Comparison of ENCODE assay signal across 10 mouse cellular contexts in genomic region chr9:110084201-110084964, GRCm38 (mm10). TPM values are rescaled to one million over a fixed set of nuclear protein-coding genes. Genes with fewer than 3 reads are reported as not detected.
DNase-seq lines count a peak whose midpoint lies in the region; ATAC-seq and TF ChIP-seq lines count a peak whose summit lies in the region.
"Had no signal": no experiment of that assay in that cellular context is flagged by ENCODE, and none has a peak within 500 bp of the region (broad histone marks: within the 10 kb centered on the region; RNA-seq: fewer than 3 reads in every experiment).

No protein-coding gene starts in this region.

- no peaks in the 10 kb centered on the region for H3K9me3 ChIP-seq in forebrain, postnatal 0 days (ENCODE audit: low read length)
- no peaks in the 10 kb centered on the region for H3K9me3 ChIP-seq in forebrain, embryonic 15.5 days
- no peaks in the 10 kb centered on the region for H3K9me3 ChIP-seq in liver, embryonic 13.5 days (replicated peaks)
- no peaks in the 10 kb centered on the region for H3K9me3 ChIP-seq in liver, embryonic 11.5 days (ENCODE audit: control insufficient read depth, low read length)
- no peaks in the 10 kb centered on the region for H3K9me3 ChIP-seq in heart, embryonic 13.5 days
- no peaks in the 10 kb centered on the region for H3K9me3 ChIP-seq in neural tube, embryonic 13.5 days

- TF ChIP-seq CTCF in forebrain, postnatal 0 days (IDR thresholded peaks at IDR 0.05; ENCODE audit: low read depth): no peak

- no peaks in the 10 kb centered on the region for H3K4me1 ChIP-seq in forebrain, postnatal 0 days (ENCODE audit: insufficient read depth)
- no peaks in the 10 kb centered on the region for H3K4me1 ChIP-seq in forebrain, embryonic 15.5 days
- H3K4me1 ChIP-seq in liver, embryonic 13.5 days (replicated peaks): no peaks in the 10 kb centered on the region
- no peaks in the 10 kb centered on the region for H3K4me1 ChIP-seq in liver, embryonic 11.5 days (replicated peaks; ENCODE audit: control insufficient read depth, insufficient read depth, low read length)
- peaks cover 33% of the 10 kb centered on the region for H3K4me1 ChIP-seq in heart, embryonic 13.5 days
- H3K4me1 ChIP-seq in neural tube, embryonic 13.5 days (replicated peaks): peaks cover 3% of the 10 kb centered on the region; the same call in 1 of the 2 replicates

- ATAC-seq in forebrain, postnatal 0 days: peak; percentile 40
- ATAC-seq in forebrain, embryonic 15.5 days (replicated peaks): no peak
- ATAC-seq in liver, embryonic 13.5 days (ENCODE audit: low read depth): peak; percentile 22; the same call in 1 of the 2 replicates
- ATAC-seq in liver, embryonic 11.5 days (replicated peaks; ENCODE audit: low FRiP score): no peak
- no peak for ATAC-seq in heart, embryonic 13.5 days (ENCODE audit: extremely low read depth, insufficient number of reproducible peaks, low FRiP score, low TSS enrichment)
- ATAC-seq in neural tube, embryonic 13.5 days (ENCODE audit: low read depth): peak; percentile 16; the same call in 1 of the 2 replicates
- ATAC-seq in erythroblast, adult 5-6 weeks (replicated peaks; ENCODE audit: low FRiP score, poor library complexity, severe bottlenecking): no peak

- H3K9ac ChIP-seq in forebrain, postnatal 0 days: no peak overlapping the region
- no peak overlapping the region for H3K9ac ChIP-seq in forebrain, embryonic 15.5 days (replicated peaks)
- H3K9ac ChIP-seq in liver, embryonic 13.5 days: no peak overlapping the region
- H3K9ac ChIP-seq in liver, embryonic 11.5 days (ENCODE audit: low read depth, low read length): no peak overlapping the region
- H3K9ac ChIP-seq in heart, embryonic 13.5 days: no peak overlapping the region
- no peak overlapping the region for H3K9ac ChIP-seq in neural tube, embryonic 13.5 days

- H3K4me3 ChIP-seq in forebrain, postnatal 0 days (ENCODE audit: low read depth, low read length): no peak overlapping the region
- H3K4me3 ChIP-seq in forebrain, embryonic 15.5 days: no peak overlapping the region
- H3K4me3 ChIP-seq in liver, embryonic 13.5 days (replicated peaks): no peak overlapping the region
- no peak overlapping the region for H3K4me3 ChIP-seq in liver, embryonic 11.5 days (ENCODE audit: low read depth, low read length)
- no peak overlapping the region for H3K4me3 ChIP-seq in heart, embryonic 13.5 days
- no peak overlapping the region for H3K4me3 ChIP-seq in neural tube, embryonic 13.5 days

- DNase-seq in forebrain, postnatal 0 days: peak; percentile 11
- DNase-seq in liver, embryonic 13.5 days: no peak
- DNase-seq in liver, embryonic 11.5 days (ENCODE audit: low spot score): no peak
- no peak for DNase-seq in natural killer cell, adult 2 months (ENCODE audit: low spot score in 2 of 2)
- DNase-seq: adrenal gland, postnatal 36 days had no signal

- no peak overlapping the region for H3K4me2 ChIP-seq in forebrain, postnatal 0 days (ENCODE audit: low read depth)
- H3K4me2 ChIP-seq in forebrain, embryonic 15.5 days (replicated peaks): no peak overlapping the region
- H3K4me2 ChIP-seq in liver, embryonic 13.5 days: no peak overlapping the region
- no peak overlapping the region for H3K4me2 ChIP-seq in liver, embryonic 11.5 days
- no peak overlapping the region for H3K4me2 ChIP-seq in heart, embryonic 13.5 days
- no peak overlapping the region for H3K4me2 ChIP-seq in neural tube, embryonic 13.5 days

- H3K27ac ChIP-seq in forebrain, postnatal 0 days (ENCODE audit: low read depth, low read length): no peak overlapping the region
- no peak overlapping the region for H3K27ac ChIP-seq in forebrain, embryonic 15.5 days (replicated peaks)
- H3K27ac ChIP-seq in liver, embryonic 13.5 days: no peak overlapping the region
- no peak overlapping the region for H3K27ac ChIP-seq in liver, embryonic 11.5 days (ENCODE audit: low read depth, low read length)
- peak overlapping the region; percentile 59 for H3K27ac ChIP-seq in heart, embryonic 13.5 days (replicated peaks)
- peak overlapping the region; percentile 59; the same call in 1 of the 2 replicates for H3K27ac ChIP-seq in neural tube, embryonic 13.5 days (replicated peaks)

- WGBS in forebrain, postnatal 0 days: 88% methylated on average over 25 of the region's 25 CpGs
- 89% methylated on average over 25 of the region's 25 CpGs for WGBS in forebrain, embryonic 15.5 days
- 86% methylated on average over 25 of the region's 25 CpGs for WGBS in liver, embryonic 13.5 days (ENCODE audit: insufficient replicate concordance)
- 90% methylated on average over 25 of the region's 25 CpGs for WGBS in liver, embryonic 11.5 days
- WGBS in heart, embryonic 13.5 days: 79% methylated on average over 25 of the region's 25 CpGs
- WGBS in neural tube, embryonic 13.5 days: 69% methylated on average over 25 of the region's 25 CpGs

- no peaks in the 10 kb centered on the region for H3K27me3 ChIP-seq in forebrain, postnatal 0 days (ENCODE audit: insufficient read depth, low read length)
- H3K27me3 ChIP-seq in forebrain, embryonic 15.5 days: no peaks in the 10 kb centered on the region
- no peaks in the 10 kb centered on the region for H3K27me3 ChIP-seq in liver, embryonic 13.5 days
- H3K27me3 ChIP-seq in liver, embryonic 11.5 days (replicated peaks; ENCODE audit: control insufficient read depth, insufficient read depth, low read length): no peaks in the 10 kb centered on the region
- no peaks in the 10 kb centered on the region for H3K27me3 ChIP-seq in heart, embryonic 13.5 days (replicated peaks)
- H3K27me3 ChIP-seq in neural tube, embryonic 13.5 days: no peaks in the 10 kb centered on the region
- H3K27me3 ChIP-seq: CH12.LX had no signal

- H3K36me3 ChIP-seq in forebrain, postnatal 0 days (ENCODE audit: insufficient read depth): peaks cover 92% of the 10 kb centered on the region
- peaks cover 95% of the 10 kb centered on the region for H3K36me3 ChIP-seq in forebrain, embryonic 15.5 days
- H3K36me3 ChIP-seq in liver, embryonic 13.5 days: peaks cover 74% of the 10 kb centered on the region
- H3K36me3 ChIP-seq in liver, embryonic 11.5 days (ENCODE audit: control insufficient read depth, insufficient read depth, low read length): peaks cover 57% of the 10 kb centered on the region
- H3K36me3 ChIP-seq in heart, embryonic 13.5 days: peaks cover 100% of the 10 kb centered on the region
- H3K36me3 ChIP-seq in neural tube, embryonic 13.5 days: peaks cover 98% of the 10 kb centered on the region

RNA-seq across cellular contexts. Expression of gene Smarcc1, which starts 33.1 kb away (rescaled TPM):
- 36.8 and 43.0 TPM in 2 replicates for total RNA-seq in forebrain, postnatal 0 days (2014; rRNA removed)
- polyA plus RNA-seq in forebrain, postnatal 0 days (2015; fragmentation: Nextera tagmentation; extraction: Ambion mirVana): 52.0 and 77.1 TPM in 2 replicates
- polyA plus RNA-seq in forebrain, embryonic 15.5 days (2015; fragmentation: Nextera tagmentation; extraction: Ambion mirVana): 154 and 156 TPM in 2 replicates
- polyA plus RNA-seq in liver, embryonic 13.5 days (2015; fragmentation: Nextera tagmentation; extraction: Ambion mirVana): 43.4 and 54.5 TPM in 2 replicates
- polyA plus RNA-seq in liver, embryonic 11.5 days (2014; fragmentation: Nextera tagmentation; extraction: Ambion mirVana): 69.1 and 72.5 TPM in 2 replicates
- 76.9 TPM in 2 replicates for polyA plus RNA-seq in heart, embryonic 13.5 days (2015; fragmentation: Nextera tagmentation; extraction: Ambion mirVana)
- polyA plus RNA-seq in neural tube, embryonic 13.5 days (2015; fragmentation: Nextera tagmentation; extraction: Ambion mirVana): 111 and 128 TPM in 2 replicates
- total RNA-seq in erythroblast, adult 5-6 weeks (2015; ENCODE audit: low replicate concordance): 24.9 and 33.6 TPM in 2 replicates
- 17.6 and 24.5 TPM in 2 replicates for total RNA-seq in erythroblast, adult 5-6 weeks (2017; ENCODE audit: low replicate concordance)

RNA-seq across cellular contexts. Expression of gene Dhx30, which starts 33.2 kb away (rescaled TPM):
- total RNA-seq in forebrain, postnatal 0 days (2014; rRNA removed): 132 and 156 TPM in 2 replicates
- 98.6 and 117 TPM in 2 replicates for polyA plus RNA-seq in forebrain, postnatal 0 days (2015; fragmentation: Nextera tagmentation; extraction: Ambion mirVana)
- 211 and 214 TPM in 2 replicates for polyA plus RNA-seq in forebrain, embryonic 15.5 days (2015; fragmentation: Nextera tagmentation; extraction: Ambion mirVana)
- polyA plus RNA-seq in liver, embryonic 13.5 days (2015; fragmentation: Nextera tagmentation; extraction: Ambion mirVana): 40.3 and 49.1 TPM in 2 replicates
- polyA plus RNA-seq in liver, embryonic 11.5 days (2014; fragmentation: Nextera tagmentation; extraction: Ambion mirVana): 113 and 124 TPM in 2 replicates
- polyA plus RNA-seq in heart, embryonic 13.5 days (2015; fragmentation: Nextera tagmentation; extraction: Ambion mirVana): 98.0 and 98.2 TPM in 2 replicates
- polyA plus RNA-seq in neural tube, embryonic 13.5 days (2015; fragmentation: Nextera tagmentation; extraction: Ambion mirVana): 155 and 188 TPM in 2 replicates
- 13.3 and 19.2 TPM in 2 replicates for total RNA-seq in erythroblast, adult 5-6 weeks (2015; ENCODE audit: low replicate concordance)
- 7.8 and 10.7 TPM in 2 replicates for total RNA-seq in erythroblast, adult 5-6 weeks (2017; ENCODE audit: low replicate concordance)

Comparison
In these comparisons a context has a peak if more than half of its experiments do, and no peak if none do; other contexts are left out.
1. ATAC-seq: peak in forebrain, postnatal 0 days (single experiment), liver, embryonic 13.5 days (single experiment) and neural tube, embryonic 13.5 days (single experiment); none in forebrain, embryonic 15.5 days (single experiment), liver, embryonic 11.5 days (single experiment), heart, embryonic 13.5 days (single experiment) and erythroblast, adult 5-6 weeks (single experiment).
2. H3K27ac ChIP-seq: peak in heart, embryonic 13.5 days (single experiment) and neural tube, embryonic 13.5 days (single experiment); none in forebrain, postnatal 0 days (single experiment), forebrain, embryonic 15.5 days (single experiment), liver, embryonic 13.5 days (single experiment) and liver, embryonic 11.5 days (single experiment).